Mouse (Mus musculus) kidney, adult 18-20 months (tissue): ENCODE results near the gene Necap1.

ENCODE experiments used
- DNase-seq: peaks from one replicate; pipeline ENCODE4 v3.0.0; 2021

Gene Necap1

GRCm38 (mm10) chr6:122873871-122874719 is at the start of gene Necap1:
Gene Necap1, plus strand, starts transcription at chr6:122874474.
- peak; percentile 98 for DNase-seq

GRCm38 (mm10) chr6:122825166-122825565 is 49.1 kb upstream of the Necap1 start:
- DNase-seq: no peak

DNA sequence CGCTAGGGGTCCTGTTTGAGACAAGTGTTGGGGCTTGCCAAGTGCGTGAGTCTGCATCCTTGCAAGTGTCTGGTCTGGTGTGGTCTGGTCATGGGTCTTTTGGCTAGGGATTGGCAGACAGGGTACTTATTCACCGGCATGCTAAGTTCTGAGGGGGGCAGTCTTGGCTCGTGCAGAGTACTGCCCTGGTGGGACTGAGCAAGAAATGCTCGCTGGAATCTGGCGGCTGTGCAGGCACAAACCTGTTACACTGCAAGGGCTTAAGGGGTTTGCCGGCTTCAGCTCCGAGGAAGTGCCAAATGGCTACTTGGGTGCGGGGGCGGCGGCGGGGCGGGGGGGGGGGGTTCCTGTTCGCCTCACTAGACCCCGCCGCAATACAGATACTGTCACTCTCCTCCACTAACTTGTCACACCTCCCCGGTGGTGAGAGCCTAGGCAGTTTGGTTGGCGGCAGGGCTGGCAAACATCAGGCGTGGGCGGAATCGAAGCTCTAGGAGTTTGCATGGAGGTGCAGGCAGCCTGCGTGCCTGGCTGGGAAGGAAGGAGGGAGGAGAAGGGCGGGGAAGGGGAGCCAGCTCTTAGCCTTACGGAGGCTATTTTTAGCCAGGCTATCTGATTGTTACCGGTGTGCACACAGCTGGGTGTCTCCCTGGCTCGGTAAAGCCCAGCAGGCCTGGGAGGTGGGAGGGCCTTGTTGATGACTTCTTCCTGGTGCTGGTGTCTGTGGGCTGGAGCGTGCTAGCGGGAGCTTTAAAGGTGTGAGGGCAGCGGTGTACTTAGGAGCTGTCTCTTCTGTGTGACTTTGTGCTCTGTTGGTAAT is 48.1 kb upstream of the Necap1 start:
- DNase-seq: peak; percentile 60

- DNase-seq: peak; percentile 37
These were observed 46.2 kb upstream of the Necap1 start for GRCm38 (mm10) chr6:122828086-122828485.

DNA sequence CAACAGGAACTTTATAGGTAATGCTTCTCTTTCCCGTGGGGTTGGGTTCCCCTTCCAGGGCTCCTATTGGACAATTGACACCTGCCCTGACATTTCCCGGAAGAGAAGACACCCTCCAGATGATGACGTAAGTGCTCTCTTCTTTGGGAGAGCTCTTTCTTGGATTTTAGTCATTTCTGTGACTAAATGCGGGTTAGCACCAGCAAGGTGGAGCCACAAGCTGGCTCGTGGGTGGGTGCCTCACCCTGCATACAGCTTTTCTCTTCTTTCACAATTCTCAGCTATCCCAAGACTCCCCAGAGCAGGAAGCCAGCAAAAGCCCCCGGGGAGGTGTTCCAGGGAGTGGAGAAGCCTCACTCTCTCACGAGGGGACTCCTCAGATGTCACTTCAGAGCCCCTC is 41.4 kb upstream of the Necap1 start:
- no peak for DNase-seq

DNA sequence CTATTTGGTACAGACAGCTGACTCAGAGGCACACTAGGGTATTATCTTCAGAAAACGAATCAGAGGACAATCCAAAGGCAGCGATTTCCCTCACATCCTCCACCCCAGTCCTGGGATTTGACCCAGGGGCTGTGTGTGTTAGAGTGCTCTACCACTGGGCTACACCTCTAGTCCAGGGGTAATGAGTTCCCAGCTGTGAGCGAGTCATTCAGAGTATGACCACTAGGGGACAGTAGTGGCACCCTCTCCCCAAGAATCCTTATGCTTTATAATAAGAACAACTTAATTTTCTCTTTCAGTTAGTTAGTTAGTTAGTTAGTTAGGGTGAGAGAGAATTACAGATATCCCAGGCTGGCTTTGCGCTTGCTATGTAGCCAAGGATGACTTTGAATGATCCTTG is 39.9 kb upstream of the Necap1 start:
- peak; percentile 63 for DNase-seq

DNA sequence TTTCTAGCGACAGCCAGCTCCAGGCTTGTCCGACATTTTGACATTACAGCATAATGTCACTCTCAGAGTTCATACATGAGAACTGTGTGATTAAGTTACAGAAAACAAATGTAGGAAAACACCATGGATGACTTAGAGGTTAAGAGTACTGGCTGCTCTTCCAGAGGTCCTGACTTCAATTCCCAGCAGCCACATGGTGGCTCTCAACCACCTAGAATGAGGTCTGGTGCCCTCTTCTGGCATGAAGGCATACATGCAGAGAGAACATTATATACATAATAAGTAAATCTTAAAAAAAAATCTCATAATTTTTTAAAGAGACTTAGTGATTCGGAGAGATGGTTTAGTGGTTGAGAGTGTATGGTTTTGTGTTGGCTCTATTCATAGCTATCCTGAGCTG is 37.3 kb upstream of the Necap1 start:
- DNase-seq: no peak

- DNase-seq: no peak
These were observed 36.7 kb upstream of the Necap1 start for GRCm38 (mm10) chr6:122837539-122837938.

- DNase-seq: no peak
These were observed 30.5 kb upstream of the Necap1 start for GRCm38 (mm10) chr6:122843759-122844158.

DNA sequence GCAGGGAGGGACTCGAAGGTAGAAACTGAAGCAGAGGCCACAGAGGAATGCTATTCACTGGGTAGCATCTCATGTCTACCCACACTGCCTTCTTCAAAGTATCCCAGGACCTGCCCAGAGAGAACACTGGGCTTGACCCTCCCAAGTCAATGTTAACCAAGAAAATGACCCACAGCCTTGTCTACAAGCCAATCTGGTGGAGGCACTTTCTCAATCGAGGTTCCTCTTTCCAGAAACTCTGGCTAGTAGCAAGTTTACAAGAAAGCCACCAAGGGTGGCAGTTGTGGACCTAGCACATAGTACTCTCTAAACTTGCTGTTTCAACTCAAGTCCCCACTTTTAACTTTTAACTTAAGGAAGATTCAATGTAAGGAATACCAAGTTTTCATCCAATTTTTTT is 21.6 kb upstream of the Necap1 start:
- no peak for DNase-seq

DNA sequence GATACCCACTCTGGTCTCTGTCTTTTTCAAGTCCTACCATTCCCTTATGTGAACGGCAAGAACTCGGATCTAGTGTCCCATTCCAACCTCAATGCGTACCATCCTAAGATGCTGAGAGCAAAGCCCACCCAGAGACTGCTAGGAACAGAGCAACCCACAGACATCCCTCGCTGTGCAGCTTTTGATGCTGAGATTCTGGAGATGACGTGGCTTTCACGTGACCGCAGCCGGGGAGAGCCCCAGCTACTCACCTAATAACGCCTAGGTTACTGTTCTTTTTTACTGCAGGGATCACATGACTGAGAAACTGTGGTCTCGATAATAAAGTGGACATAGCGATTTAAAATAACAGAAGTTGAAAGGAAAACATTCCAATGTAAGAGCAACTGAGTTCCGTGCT is 19.7 kb upstream of the Necap1 start:
- no peak for DNase-seq

DNA sequence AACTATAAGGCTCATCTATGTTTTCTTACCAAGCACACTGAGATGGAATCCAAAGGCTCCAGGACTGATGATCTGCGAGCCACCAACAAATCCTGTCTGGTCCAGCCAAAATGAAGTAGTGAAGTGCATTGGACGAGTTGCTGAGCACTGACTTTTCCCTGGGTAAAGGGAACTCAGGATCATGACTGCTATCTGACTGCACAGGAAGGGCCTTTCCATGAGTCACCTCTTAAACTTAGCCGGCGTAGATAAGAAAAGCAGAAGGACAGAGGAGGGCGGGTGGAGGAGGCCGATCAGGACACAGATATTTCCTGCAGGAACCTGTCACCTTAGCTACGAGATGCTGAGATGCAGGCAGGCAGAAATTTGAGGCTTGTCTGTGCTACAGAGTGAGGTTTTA is 18.3 kb upstream of the Necap1 start, which contains the start of gene C3ar1:
Gene C3ar1, minus strand, starts transcription at position 207 of the 400 bp plus-strand sequence.
- no peak for DNase-seq

GRCm38 (mm10) chr6:122862434-122862833 is 11.8 kb upstream of the Necap1 start:
- DNase-seq: no peak

DNA sequence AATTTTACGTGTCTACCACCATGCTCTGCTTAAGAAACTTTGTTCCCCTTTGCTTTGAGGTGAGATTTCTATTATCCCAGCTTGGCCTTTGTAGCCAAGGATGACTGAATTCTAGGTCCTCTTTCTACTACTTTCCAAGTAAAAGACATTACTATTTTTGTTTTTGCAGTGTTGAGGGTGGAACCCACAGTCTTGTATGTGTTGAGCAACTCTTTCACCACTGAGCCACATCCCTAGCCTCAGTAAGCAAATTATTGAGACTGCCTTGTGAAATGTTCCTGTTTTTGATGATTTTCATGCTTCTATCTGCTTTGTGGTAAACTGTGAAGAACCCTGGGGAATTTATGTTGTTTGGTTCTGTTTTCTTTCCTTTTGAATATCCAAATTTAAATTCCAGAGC is 11.4 kb upstream of the Necap1 start:
- no peak for DNase-seq

DNA sequence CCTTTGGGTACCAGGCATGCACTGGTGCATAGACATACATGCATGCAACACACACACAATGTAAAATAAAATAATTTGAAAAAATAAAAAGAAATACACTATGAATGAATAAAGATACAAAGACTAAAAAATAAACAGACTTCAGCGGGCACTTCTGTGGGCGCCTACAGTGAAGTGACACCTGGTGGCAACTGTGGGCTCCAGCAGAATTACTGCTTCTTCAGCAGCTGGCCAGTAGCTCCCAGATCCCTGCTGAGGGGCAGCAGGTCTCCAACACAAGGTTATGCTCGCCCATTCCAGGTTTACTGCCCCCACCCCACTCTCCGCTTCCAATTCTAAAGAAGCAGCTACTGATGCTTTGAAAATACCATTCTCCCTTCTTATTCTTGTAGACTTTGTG is 6.4 kb upstream of the Necap1 start:
- no peak for DNase-seq

GRCm38 (mm10) chr6:122869846-122870245 is 4.4 kb upstream of the Necap1 start:
- no peak for DNase-seq

DNA sequence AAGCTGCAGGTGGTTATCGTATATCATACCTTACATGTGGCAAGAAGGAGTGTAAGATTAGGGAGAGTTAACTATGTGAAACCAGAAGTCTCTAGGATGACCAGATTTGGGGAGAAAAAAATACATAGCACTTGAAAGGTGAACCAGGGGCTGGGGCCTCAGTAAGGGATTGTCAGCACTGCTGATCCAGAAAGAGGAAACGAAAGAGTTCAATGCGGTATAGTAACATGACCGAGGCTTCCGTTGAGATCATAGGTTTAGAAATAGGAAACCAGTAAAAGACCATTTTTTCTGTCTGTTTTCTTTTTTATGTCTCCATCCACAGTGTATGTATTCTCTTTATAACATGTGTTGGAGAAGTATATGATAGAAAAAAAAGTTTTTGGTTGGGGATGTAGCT is 1.5 kb upstream of the Necap1 start:
- no peak for DNase-seq

DNA sequence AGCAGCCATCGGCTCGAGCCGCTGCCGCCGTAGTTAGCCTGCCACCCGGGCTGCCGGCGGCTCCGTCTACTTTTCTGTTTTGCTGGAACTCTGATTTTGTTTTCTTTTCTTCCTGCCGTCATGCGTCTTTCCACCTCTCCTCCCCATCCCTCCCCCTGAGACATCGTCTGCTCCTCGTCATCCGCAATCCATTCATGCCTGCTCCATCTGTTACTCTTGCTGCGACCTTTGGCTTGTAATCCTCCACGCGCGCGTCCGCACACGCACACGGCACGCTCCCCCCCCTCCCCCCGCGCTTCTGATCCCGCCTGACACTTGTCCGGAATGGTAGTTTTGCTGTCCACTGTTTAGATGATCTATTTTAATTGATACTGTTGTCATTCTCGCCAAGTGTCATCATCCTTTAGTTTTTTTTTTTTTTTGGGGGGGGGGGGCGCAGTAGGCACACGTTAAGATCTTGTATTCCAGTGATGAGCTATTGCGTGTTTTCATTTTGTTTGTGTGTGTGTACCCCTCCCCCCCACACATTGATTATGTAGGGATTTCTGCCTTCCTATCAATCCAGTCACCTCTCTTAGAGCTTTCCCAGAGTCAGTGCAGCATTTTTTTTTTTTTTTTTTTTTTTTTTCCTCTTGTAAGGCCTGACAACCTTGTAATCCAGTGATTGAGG is 581 bp downstream of the Necap1 start:
- no peak for DNase-seq

GRCm38 (mm10) chr6:122879141-122879735 is 5.0 kb downstream of the Necap1 start:
- DNase-seq: no peak

GRCm38 (mm10) chr6:122879781-122880505 is 5.7 kb downstream of the Necap1 start:
- peak; percentile 37 for DNase-seq

GRCm38 (mm10) chr6:122881287-122881686 is 7.0 kb downstream of the Necap1 start:
- DNase-seq: no peak

DNA sequence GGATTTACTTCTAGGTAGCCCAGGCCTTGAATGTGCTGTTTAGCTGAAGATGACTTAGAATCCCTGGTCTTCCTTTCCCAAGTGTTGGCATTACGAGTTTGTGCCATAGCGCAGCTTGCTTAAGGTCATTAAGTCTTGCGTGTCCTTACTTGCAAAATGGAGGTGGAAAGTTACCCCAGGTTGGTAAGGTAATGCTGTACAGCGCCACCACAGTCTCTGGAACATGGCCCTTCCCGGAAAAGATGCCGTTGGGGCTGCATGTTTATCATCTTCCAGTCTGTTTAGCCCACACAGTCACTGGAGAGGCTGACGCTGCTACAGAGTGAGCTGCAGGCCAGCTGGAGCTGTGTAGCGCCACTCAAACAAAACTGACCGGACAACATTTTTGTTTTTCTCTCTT is 9.3 kb downstream of the Necap1 start:
- no peak for DNase-seq
